Mouse (Mus musculus) olfactory bulb, adult 2 months (tissue): Measurements from ENCODE around the gene Cntnap4. TPM values are rescaled to one million over a fixed set of nuclear protein-coding genes. Genes with fewer than 3 reads are reported as not detected.

Experiments used
- H3K27ac ChIP-seq: fragments of 200-500 bp; 2 replicates; pipeline ENCODE4 v1.5.1; 2012; ENCODE audit warnings: low read depth, low read length; ENCODE audit not compliant: insufficient read depth
- H3K4me1 ChIP-seq: fragments of 200-500 bp; 2 replicates; pipeline ENCODE4 v1.6.1; 2012; ENCODE audit warnings: low read length; ENCODE audit not compliant: control insufficient read depth, insufficient read depth
- H3K4me3 ChIP-seq: fragments of 200-500 bp; 2 replicates; pipeline ENCODE4 v1.5.1; 2012; ENCODE audit warnings: mild to moderate bottlenecking, low read depth, low read length, moderate library complexity; ENCODE audit not compliant: insufficient read depth
- CTCF ChIP-seq: fragments of 200-500 bp; IDR thresholded peaks from 2 replicates; pipeline ENCODE4 v1.5.1; 2012; ENCODE audit warnings: low read depth, mild to moderate bottlenecking, low read length, moderate library complexity; ENCODE audit not compliant: insufficient read depth
- POLR2A ChIP-seq: fragments of 200-500 bp; IDR thresholded peaks from 2 replicates; pipeline ENCODE4 v1.6.1; 2012; ENCODE audit warnings: mild to moderate bottlenecking, low read depth, low read length, moderate library complexity; ENCODE audit not compliant: insufficient read depth
- WGBS: fragments of 180-500 bp; shearing (Covaris S2); methylation state at CpG from one replicate; pipeline ENCODE4 v1.1.7; 2018; 5-methylcytosine and 5-hydroxymethylcytosine counted together
- polyA plus RNA-seq: library from polyadenylated mRNA; stranded (reverse); fragments of >200 nt; gene quantifications from 2 replicates; pipeline ENCODE4 v1.2.4, GENCODE M21; 2012; ENCODE audit warnings: low replicate concordance; ENCODE audit not compliant: missing spikeins, insufficient read depth, insufficient read length

The Cntnap4 gene
- 356 TPM in 1 of 2 replicates, not detected in the other for polyA plus RNA-seq

- Histone ChIP-seq H3K27ac (peak within 1 kb of the TSS; percentile 59), H3K4me1 (no peaks in the 10 kb centered on the region), H3K4me3 (peak within 1 kb of the TSS; percentile 68)
- TF ChIP-seq CTCF (no peak), POLR2A (0 out of 2 replicates have a peak, but pooled peaks have one; percentile 20)
- 1% methylated on average over 18 of the region's 18 CpGs for WGBS
These were observed at the start of gene Cntnap4 for GRCm38 (mm10) chr8:112569471-112570141. Gene Cntnap4, plus strand, starts transcription at chr8:112570043.

GRCm38 (mm10) chr8:112557376-112557775, 12.5 kb upstream of the Cntnap4 start:
- H3K4me3 ChIP-seq, result no peak overlapping the region
- TF ChIP-seq CTCF (no peak), POLR2A (no peak)
- H3K4me1 ChIP-seq, result no peaks in the 10 kb centered on the region
- 55% methylated on average over 4 of the region's 4 CpGs for WGBS
- no peak overlapping the region for H3K27ac ChIP-seq

- Histone ChIP-seq H3K4me1 (no peaks in the 10 kb centered on the region), H3K4me3 (peak overlapping the region; percentile 68), H3K27ac (no peak overlapping the region)
- no peak for TF ChIP-seq POLR2A
- TF ChIP-seq CTCF, result no peak
- 4% methylated on average over 6 of the region's 6 CpGs for WGBS
These were observed 698 bp downstream of the Cntnap4 start for GRCm38 (mm10) chr8:112570541-112570940.

- WGBS, result 8% methylated on average over 9 of the region's 9 CpGs
- TF ChIP-seq CTCF (peak; percentile 52; the same call in 1 of the 2 replicates), POLR2A (no peak)
- Histone ChIP-seq H3K4me1 (no peaks in the 10 kb centered on the region), H3K27ac (0 out of 2 replicates have a peak overlapping the region, but pooled peaks have one; percentile 12), H3K4me3 (peak overlapping the region; percentile 47)
These were observed 1.6 kb downstream of the Cntnap4 start for GRCm38 (mm10) chr8:112571337-112571904.

- no peak overlapping the region for H3K4me3 ChIP-seq
- no peaks in the 10 kb centered on the region for H3K4me1 ChIP-seq
- WGBS, result 74% methylated on average over 6 of the region's 6 CpGs
- TF ChIP-seq POLR2A (no peak), CTCF (no peak)
- H3K27ac ChIP-seq, result no peak overlapping the region
These were observed 11.6 kb downstream of the Cntnap4 start for GRCm38 (mm10) chr8:112581473-112581872.

- H3K4me3 ChIP-seq, result no peak overlapping the region
- WGBS, result 88% methylated on average over 2 of the region's 2 CpGs
These were observed 13.6 kb downstream of the Cntnap4 start for GRCm38 (mm10) chr8:112583440-112583839.

GRCm38 (mm10) chr8:112588357-112589051, 18.7 kb downstream of the Cntnap4 start:
- Histone ChIP-seq H3K4me1 (peaks cover 5% of the 10 kb centered on the region), H3K4me3 (no peak overlapping the region)
- 71% methylated on average over 8 of the region's 8 CpGs for WGBS

More at GRCm38 (mm10) chr8:112583440-112583839, 13.6 kb downstream of the Cntnap4 start:
- Histone ChIP-seq H3K27ac (no peak overlapping the region), H3K4me1 (no peaks in the 10 kb centered on the region)
- TF ChIP-seq CTCF (no peak), POLR2A (no peak)

GRCm38 (mm10) chr8:112589052-112589389, 19.2 kb downstream of the Cntnap4 start:
- H3K27ac ChIP-seq, result no peak overlapping the region
- no peak overlapping the region for H3K4me3 ChIP-seq

More at GRCm38 (mm10) chr8:112588357-112589051, 18.7 kb downstream of the Cntnap4 start:
- TF ChIP-seq CTCF (no peak), POLR2A (no peak)
- no peak overlapping the region for H3K27ac ChIP-seq

More at GRCm38 (mm10) chr8:112589052-112589389, 19.2 kb downstream of the Cntnap4 start:
- TF ChIP-seq CTCF (no peak), POLR2A (no peak)
- WGBS, result 81% methylated on average over 14 of the region's 14 CpGs
- H3K4me1 ChIP-seq, result peaks cover 6% of the 10 kb centered on the region
